Mouse (Mus musculus) heart, postnatal 0 days (tissue): ENCODE measurements around the gene Vegfd.

Experiments
- CTCF ChIP-seq: IDR thresholded peaks from 2 replicates; pipeline ENCODE4 v1.5.1; 2016; ENCODE audit warnings: antibody characterized with exemption, control low read depth, low read depth
- EP300 ChIP-seq: IDR thresholded peaks from 2 replicates; pipeline ENCODE4 v1.6.1; 2016; ENCODE audit warnings: antibody characterized with exemption, low read depth

DNA sequence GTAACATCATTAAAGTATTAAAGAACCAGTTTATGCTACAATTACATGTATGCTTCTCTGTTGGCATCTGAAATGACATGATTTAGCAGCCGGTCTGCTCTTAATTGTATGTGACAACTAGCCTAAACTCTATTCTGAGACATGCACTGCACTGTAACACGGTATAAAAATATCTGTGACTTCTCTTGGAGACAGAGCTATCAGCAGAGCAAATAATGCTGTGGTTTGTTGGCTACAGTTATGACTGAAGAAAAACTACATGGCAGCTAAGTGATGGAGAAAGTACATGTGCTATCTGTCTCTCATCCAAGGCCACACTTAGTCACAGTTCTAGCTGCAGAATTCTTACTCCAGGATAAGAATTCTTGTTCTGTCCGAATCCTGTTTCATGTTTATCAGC is 24.2 kb upstream of the Vegfd start:
- TF ChIP-seq CTCF, result no peak
- no peak for TF ChIP-seq EP300
